Mouse (Mus musculus) liver, embryonic 14.5 days (tissue): ENCODE data around the gene Sgca.

Experiments used
- CTCF ChIP-seq: IDR thresholded peaks from 2 replicates; pipeline ENCODE4 v1.5.1; 2016; ENCODE audit warnings: antibody characterized with exemption, low read depth, control low read depth
- EP300 ChIP-seq: IDR thresholded peaks from 2 replicates; pipeline ENCODE4 v1.6.1; 2016; ENCODE audit warnings: antibody characterized with exemption, low read depth

DNA sequence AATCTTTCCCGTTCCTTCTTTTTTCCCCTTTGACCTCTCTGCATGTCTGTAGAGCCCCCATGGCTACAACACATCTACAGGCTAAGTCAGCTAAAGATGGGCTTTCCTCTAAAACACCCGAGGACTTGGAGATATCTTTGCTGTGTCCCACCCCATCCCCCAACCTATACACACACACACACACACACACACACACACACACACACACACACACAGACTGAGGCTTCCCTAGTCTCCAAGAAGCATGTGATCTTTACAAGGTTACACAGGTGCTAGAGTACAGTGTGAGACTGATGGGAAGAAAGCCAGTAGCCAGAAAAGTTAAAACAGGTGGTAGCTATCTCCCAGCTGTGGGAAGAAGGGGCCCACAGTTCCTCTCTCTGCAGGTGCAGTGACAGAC lies 10.3 kb upstream of the Sgca start:
- TF ChIP-seq EP300: no peak
- no peak for TF ChIP-seq CTCF
